Mouse (Mus musculus): Measurements from ENCODE around the gene Mcam.

DNA sequence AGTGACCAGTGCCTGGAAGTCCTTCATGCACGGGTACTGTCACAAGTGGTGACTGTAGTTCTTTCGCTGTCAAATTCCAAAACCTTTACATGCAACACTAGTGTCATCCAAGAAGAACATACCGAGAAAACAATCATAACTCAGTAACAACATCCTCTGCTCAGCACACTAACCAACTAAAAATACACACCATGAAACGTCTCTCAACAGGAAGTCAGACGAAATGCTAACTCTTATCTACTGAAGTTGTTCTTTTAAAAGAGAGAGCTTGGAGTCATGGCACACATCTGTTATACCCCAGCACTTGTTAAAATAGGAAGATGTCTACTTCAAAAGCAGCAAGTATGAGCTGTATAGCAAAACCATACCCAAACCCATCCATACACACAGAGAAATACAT, 47.3 kb downstream of the Mcam start:
- TF ChIP-seq POLR2A (IDR thresholded peaks at IDR 0.05; ENCODE audit: borderline replicate concordance, low read depth, low read length): no peak
- no peak for TF ChIP-seq CTCF (IDR thresholded peaks at IDR 0.05; ENCODE audit: low read depth, low read length)
